Mouse (Mus musculus): ENCODE results near the gene Tbx1.

DNA sequence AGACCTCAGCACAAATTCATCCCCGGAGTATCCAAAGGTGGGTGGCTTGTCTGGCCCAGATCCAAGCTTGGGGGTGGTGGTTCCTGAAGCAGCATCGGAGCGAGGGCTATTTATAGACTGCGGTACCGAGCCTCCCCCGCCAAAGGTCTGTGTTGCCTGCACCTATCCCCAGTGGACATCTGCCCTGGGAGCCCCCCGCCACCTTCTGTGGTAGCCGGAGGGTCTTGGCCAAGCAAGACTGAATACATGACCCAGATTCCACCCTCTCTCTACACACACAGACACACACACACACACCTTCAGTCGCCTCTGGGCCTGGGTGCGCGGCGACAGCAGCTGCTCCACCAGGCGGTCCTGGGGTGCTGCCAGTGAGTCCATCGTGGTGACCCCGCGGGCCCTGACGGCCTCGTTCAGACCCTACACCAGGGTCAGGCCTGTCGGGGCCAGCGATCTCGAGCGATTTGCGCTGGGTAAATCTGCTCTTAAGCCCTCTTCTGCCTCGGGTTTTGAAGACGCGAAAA is 35.4 kb upstream of the Tbx1 start:
- TF ChIP-seq GATA1 (IDR thresholded peaks at IDR 0.05; ENCODE audit: low read length) (no peak), TAL1 (IDR thresholded peaks at IDR 0.05; ENCODE audit: low read length) (no peak)
